ENCODE assay signal across 17 mouse cellular contexts in the genomic region with DNA sequence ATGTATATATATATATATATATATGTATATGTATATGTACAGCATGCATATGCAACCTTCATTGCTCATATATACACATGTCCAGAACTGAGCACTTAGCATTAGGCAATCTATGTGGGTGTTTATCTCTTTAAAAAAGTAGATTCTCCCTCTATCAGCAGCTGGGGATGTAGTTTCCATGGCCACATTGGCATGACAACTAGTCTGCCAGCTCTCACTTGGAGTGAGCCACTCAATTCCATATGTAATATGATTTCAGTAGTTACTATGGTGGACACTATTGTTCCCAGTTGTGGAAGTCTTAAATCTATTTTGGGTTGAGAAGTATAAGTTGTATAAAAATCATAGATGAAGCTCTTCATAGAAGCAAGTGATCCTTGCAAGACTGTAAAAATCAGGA.
"Had no signal": no experiment of that assay in that cellular context is flagged by ENCODE, and none has a peak within 500 bp of the region (broad histone marks: within the 10 kb centered on the region; RNA-seq: fewer than 3 reads in every experiment).

No protein-coding gene starts in this region.

- ATAC-seq: intestine, embryonic 16.5 days; liver, embryonic 12.5 days; midbrain, embryonic 15.5 days had no signal

- H3K36me3 ChIP-seq: kidney, embryonic 15.5 days; limb, embryonic 15.5 days; liver, embryonic 12.5 days; midbrain, embryonic 10.5 days; midbrain, embryonic 15.5 days; neural tube, embryonic 13.5 days had no signal

- H3K4me1 ChIP-seq: kidney, embryonic 15.5 days; limb, embryonic 15.5 days; liver, embryonic 12.5 days; midbrain, embryonic 10.5 days; midbrain, embryonic 15.5 days; neural tube, embryonic 13.5 days had no signal

- H3K4me3 ChIP-seq: kidney, embryonic 15.5 days; limb, embryonic 15.5 days; liver, embryonic 12.5 days; midbrain, embryonic 10.5 days; midbrain, embryonic 15.5 days; neural tube, embryonic 13.5 days had no signal

- H3K4me2 ChIP-seq: kidney, embryonic 15.5 days; limb, embryonic 15.5 days; liver, embryonic 12.5 days; lung, embryonic 14.5 days; midbrain, embryonic 15.5 days; neural tube, embryonic 13.5 days had no signal

- H3K9me3 ChIP-seq: kidney, embryonic 15.5 days; limb, embryonic 15.5 days; liver, embryonic 12.5 days; midbrain, embryonic 10.5 days; midbrain, embryonic 15.5 days; neural tube, embryonic 13.5 days had no signal

- H3K27me3 ChIP-seq: kidney, embryonic 15.5 days; limb, embryonic 15.5 days; liver, embryonic 12.5 days; midbrain, embryonic 15.5 days; neural tube, embryonic 13.5 days had no signal

- H3K27ac ChIP-seq: kidney, embryonic 15.5 days; limb, embryonic 15.5 days; liver, embryonic 12.5 days; midbrain, embryonic 10.5 days; midbrain, embryonic 15.5 days; neural tube, embryonic 13.5 days had no signal

- DNase-seq: kidney, adult 2 months; kidney, postnatal 14 days; lung, embryonic 14.5 days; lung, postnatal 10 days; lung, postnatal 4 days; retina, postnatal 1 day; right cerebral cortex, postnatal 4 days; spleen, adult 18-20 months; thymus, adult 18-20 months; thymus, postnatal 14 days had no signal

- H3K9ac ChIP-seq: kidney, embryonic 15.5 days; limb, embryonic 15.5 days; liver, embryonic 12.5 days; lung, embryonic 14.5 days; midbrain, embryonic 15.5 days; neural tube, embryonic 13.5 days had no signal
